Mouse (Mus musculus): Measurements from ENCODE around the gene Scamp1. TPM values are rescaled to one million over a fixed set of nuclear protein-coding genes. Genes with fewer than 3 reads are reported as not detected.

Scamp1 gene
- polyA plus RNA-seq, 1 experiment from 2014 or later = 32.5 TPM

GRCm38 (mm10) chr13:94306277-94306967 lies 20.8 kb upstream of the Scamp1 start:
- Histone ChIP-seq H3K9me3 (no peaks in the 10 kb centered on the region), H3K9ac (peak overlapping the region; percentile 49), H3K4me3 (peak overlapping the region; percentile 32), H3K27ac (no peak overlapping the region; the same call in 1 of the 2 replicates), H3K4me2 (peak overlapping the region; percentile 57), H3K27me3 (no peaks in the 10 kb centered on the region), H3K4me1 (peaks cover 20% of the 10 kb centered on the region), H3K36me3 (no peaks in the 10 kb centered on the region)
- WGBS = 33% methylated on average over 18 of the region's 18 CpGs
- ATAC-seq (ENCODE audit: insufficient number of reproducible peaks, insufficient read depth, low FRiP score, low TSS enrichment, low read depth) = peak; percentile 75; the same call in 1 of the 2 replicates

GRCm38 (mm10) chr13:94300946-94301538 lies 15.4 kb upstream of the Scamp1 start:
- Histone ChIP-seq H3K27ac (no peak overlapping the region), H3K9me3 (no peaks in the 10 kb centered on the region), H3K36me3 (no peaks in the 10 kb centered on the region), H3K4me1 (peaks cover 6% of the 10 kb centered on the region), H3K27me3 (no peaks in the 10 kb centered on the region), H3K9ac (no peak overlapping the region), H3K4me2 (no peak overlapping the region), H3K4me3 (no peak overlapping the region)
- 55% methylated on average over 7 of the region's 7 CpGs for WGBS
- no peak for ATAC-seq (ENCODE audit: insufficient number of reproducible peaks, insufficient read depth, low FRiP score, low TSS enrichment, low read depth)

- 88% methylated on average over 4 of the region's 4 CpGs for WGBS
- no peaks in the 10 kb centered on the region for H3K4me1 ChIP-seq
- ATAC-seq (ENCODE audit: insufficient number of reproducible peaks, insufficient read depth, low FRiP score, low TSS enrichment, low read depth) = no peak
Measured at GRCm38 (mm10) chr13:94300232-94300631, 14.6 kb upstream of the Scamp1 start.

GRCm38 (mm10) chr13:94298401-94298800 lies 12.7 kb upstream of the Scamp1 start:
- no peaks in the 10 kb centered on the region for H3K27me3 ChIP-seq
- no peaks in the 10 kb centered on the region for H3K36me3 ChIP-seq
- no peak overlapping the region for H3K9ac ChIP-seq

More at GRCm38 (mm10) chr13:94300232-94300631, 14.6 kb upstream of the Scamp1 start:
- Histone ChIP-seq H3K9ac (no peak overlapping the region), H3K36me3 (no peaks in the 10 kb centered on the region), H3K27me3 (no peaks in the 10 kb centered on the region), H3K9me3 (no peaks in the 10 kb centered on the region), H3K4me2 (no peak overlapping the region), H3K4me3 (no peak overlapping the region), H3K27ac (no peak overlapping the region)

GRCm38 (mm10) chr13:94296371-94296770 lies 10.7 kb upstream of the Scamp1 start:
- Histone ChIP-seq H3K36me3 (no peaks in the 10 kb centered on the region), H3K4me3 (no peak overlapping the region), H3K4me2 (no peak overlapping the region), H3K9ac (no peak overlapping the region), H3K27ac (no peak overlapping the region), H3K9me3 (no peaks in the 10 kb centered on the region), H3K27me3 (no peaks in the 10 kb centered on the region), H3K4me1 (no peaks in the 10 kb centered on the region)
- ATAC-seq (ENCODE audit: insufficient number of reproducible peaks, insufficient read depth, low FRiP score, low TSS enrichment, low read depth) = no peak
- WGBS = 83% methylated on average over 11 of the region's 11 CpGs

More at GRCm38 (mm10) chr13:94298401-94298800, 12.7 kb upstream of the Scamp1 start:
- H3K4me1 ChIP-seq = no peaks in the 10 kb centered on the region
- H3K4me2 ChIP-seq = no peak overlapping the region
- WGBS = 61% methylated on average over 4 of the region's 4 CpGs
- H3K4me3 ChIP-seq = no peak overlapping the region
- no peak overlapping the region for H3K27ac ChIP-seq
- ATAC-seq (ENCODE audit: insufficient number of reproducible peaks, insufficient read depth, low FRiP score, low TSS enrichment, low read depth) = no peak
- H3K9me3 ChIP-seq = no peaks in the 10 kb centered on the region

- Histone ChIP-seq H3K36me3 (no peaks in the 10 kb centered on the region), H3K4me3 (no peak overlapping the region), H3K4me1 (no peaks in the 10 kb centered on the region), H3K27me3 (no peaks in the 10 kb centered on the region), H3K4me2 (no peak overlapping the region), H3K9ac (no peak overlapping the region), H3K27ac (no peak overlapping the region), H3K9me3 (no peaks in the 10 kb centered on the region)
- 78% methylated on average over 8 of the region's 8 CpGs for WGBS
- ATAC-seq (ENCODE audit: insufficient number of reproducible peaks, insufficient read depth, low FRiP score, low TSS enrichment, low read depth) = no peak
Measured at GRCm38 (mm10) chr13:94295922-94296321, 10.3 kb upstream of the Scamp1 start.

GRCm38 (mm10) chr13:94294886-94295285 lies 9.2 kb upstream of the Scamp1 start:
- H3K4me2 ChIP-seq = no peak overlapping the region

GRCm38 (mm10) chr13:94293911-94294310 lies 8.3 kb upstream of the Scamp1 start:
- H3K4me3 ChIP-seq = no peak overlapping the region
- no peaks in the 10 kb centered on the region for H3K27me3 ChIP-seq
- H3K9ac ChIP-seq = no peak overlapping the region
- no peak for ATAC-seq (ENCODE audit: insufficient number of reproducible peaks, insufficient read depth, low FRiP score, low TSS enrichment, low read depth)
- H3K4me2 ChIP-seq = no peak overlapping the region
- H3K27ac ChIP-seq = no peak overlapping the region
- WGBS = 73% methylated on average over 10 of the region's 10 CpGs
- H3K36me3 ChIP-seq = no peaks in the 10 kb centered on the region
- H3K9me3 ChIP-seq = no peaks in the 10 kb centered on the region
- H3K4me1 ChIP-seq = no peaks in the 10 kb centered on the region

More at GRCm38 (mm10) chr13:94294886-94295285, 9.2 kb upstream of the Scamp1 start:
- H3K27ac ChIP-seq = no peak overlapping the region
- H3K4me1 ChIP-seq = no peaks in the 10 kb centered on the region
- H3K9ac ChIP-seq = no peak overlapping the region
- no peak for ATAC-seq (ENCODE audit: insufficient number of reproducible peaks, insufficient read depth, low FRiP score, low TSS enrichment, low read depth)
- no peaks in the 10 kb centered on the region for H3K36me3 ChIP-seq
- H3K27me3 ChIP-seq = no peaks in the 10 kb centered on the region
- no peaks in the 10 kb centered on the region for H3K9me3 ChIP-seq
- WGBS = 50% methylated on average over 3 of the region's 3 CpGs
- H3K4me3 ChIP-seq = no peak overlapping the region

GRCm38 (mm10) chr13:94286195-94286594 lies 538 bp upstream of the Scamp1 start:
- H3K27ac ChIP-seq = no peak overlapping the region
- WGBS = 37% methylated on average over 5 of the region's 5 CpGs
- peaks cover 12% of the 10 kb centered on the region for H3K4me1 ChIP-seq
- no peaks in the 10 kb centered on the region for H3K9me3 ChIP-seq
- no peaks in the 10 kb centered on the region for H3K36me3 ChIP-seq
- ATAC-seq (ENCODE audit: insufficient number of reproducible peaks, insufficient read depth, low FRiP score, low TSS enrichment, low read depth) = no peak
- H3K4me3 ChIP-seq = peak overlapping the region; percentile 97
- no peaks in the 10 kb centered on the region for H3K27me3 ChIP-seq
- peak overlapping the region; percentile 69 for H3K4me2 ChIP-seq
- H3K9ac ChIP-seq = no peak overlapping the region

- Histone ChIP-seq H3K4me1 (peaks cover 12% of the 10 kb centered on the region), H3K36me3 (no peaks in the 10 kb centered on the region), H3K9ac (peak overlapping the region; percentile 92), H3K4me3 (peak overlapping the region; percentile 97), H3K4me2 (peak overlapping the region; percentile 69), H3K9me3 (no peaks in the 10 kb centered on the region), H3K27ac (peak overlapping the region; percentile 82), H3K27me3 (no peaks in the 10 kb centered on the region)
- peak; percentile 63 for ATAC-seq (ENCODE audit: insufficient number of reproducible peaks, insufficient read depth, low FRiP score, low TSS enrichment, low read depth)
- under 1% methylated on average over 64 of the region's 65 CpGs for WGBS
Measured at GRCm38 (mm10) chr13:94284543-94285269, 951 bp downstream of the Scamp1 start.

- H3K36me3 ChIP-seq = no peaks in the 10 kb centered on the region
- no peak for ATAC-seq (ENCODE audit: insufficient number of reproducible peaks, insufficient read depth, low FRiP score, low TSS enrichment, low read depth)
- 71% methylated on average over 5 of the region's 5 CpGs for WGBS
Measured at GRCm38 (mm10) chr13:94279420-94279819, 6.2 kb downstream of the Scamp1 start.

More at GRCm38 (mm10) chr13:94279420-94279819, 6.2 kb downstream of the Scamp1 start:
- Histone ChIP-seq H3K27me3 (no peaks in the 10 kb centered on the region), H3K27ac (no peak overlapping the region), H3K9me3 (no peaks in the 10 kb centered on the region), H3K9ac (no peak overlapping the region), H3K4me3 (no peak overlapping the region), H3K4me2 (no peak overlapping the region), H3K4me1 (peaks cover 8% of the 10 kb centered on the region)

Data from embryonic facial prominence, embryonic 13.5 days (tissue).